Mouse (Mus musculus) ES-Bruce4 (cell line): Measurements from ENCODE around the gene Fam20c. TPM values are rescaled to one million over a fixed set of nuclear protein-coding genes. Genes with fewer than 3 reads are reported as not detected.
A peak's percentile ranks its signal among the peaks of the same experiment; 100 is the strongest.

Source experiments
- H3K27ac ChIP-seq: 2 replicates; pipeline ENCODE4 v1.5.1; 2012; ENCODE audit warnings: low read length, inconsistent platforms; ENCODE audit not compliant: insufficient read depth
- H3K27me3 ChIP-seq: 2 replicates; pipeline ENCODE4 v1.6.1; 2012; ENCODE audit warnings: mild to moderate bottlenecking, low read length, inconsistent platforms; ENCODE audit not compliant: control insufficient read depth, poor library complexity, insufficient read depth, severe bottlenecking
- H3K36me3 ChIP-seq: 2 replicates; pipeline ENCODE4 v1.6.1; 2012; ENCODE audit warnings: inconsistent platforms, mild to moderate bottlenecking, low read length, moderate library complexity; ENCODE audit not compliant: control insufficient read depth, poor library complexity, insufficient read depth, severe bottlenecking
- H3K4me1 ChIP-seq: one replicate; pipeline ENCODE4 v1.8.1; 2011; ENCODE audit warnings: low read length; ENCODE audit not compliant: control insufficient read depth, insufficient read depth
- H3K4me3 ChIP-seq: 2 replicates; pipeline ENCODE4 v1.5.1; 2011; ENCODE audit warnings: low read depth, mild to moderate bottlenecking, low read length
- H3K9ac ChIP-seq: 2 replicates; pipeline ENCODE4 v1.6.1; 2012; ENCODE audit warnings: low read depth, mild to moderate bottlenecking, inconsistent platforms; ENCODE audit not compliant: poor library complexity, severe bottlenecking
- H3K9me3 ChIP-seq: replicated peaks from 2 replicates; pipeline ENCODE4 v1.6.1; 2012; ENCODE audit warnings: mild to moderate bottlenecking, low read length, inconsistent platforms; ENCODE audit not compliant: control insufficient read depth, poor library complexity, insufficient read depth, severe bottlenecking
- CTCF ChIP-seq: IDR thresholded peaks from one replicate; pipeline ENCODE4 v1.8.1; 2011; ENCODE audit warnings: low read depth, low read length
- EP300 ChIP-seq: IDR thresholded peaks from 2 replicates; pipeline ENCODE4 v1.6.1; 2011; ENCODE audit warnings: low read depth, low read length; ENCODE audit not compliant: insufficient read depth
- POLR2A ChIP-seq: IDR thresholded peaks from one replicate; pipeline ENCODE4 v1.8.1; 2011; ENCODE audit warnings: low read length; ENCODE audit not compliant: insufficient read depth
- polyA plus RNA-seq: library from polyadenylated mRNA; stranded (reverse); fragments of >200 nt; gene quantifications from 2 replicates; pipeline ENCODE4 v1.2.4, GENCODE M21; 2011; ENCODE audit warnings: low read depth; ENCODE audit not compliant: missing spikeins, insufficient read depth, insufficient read length

Gene Fam20c
- polyA plus RNA-seq, 1 experiment = 0.88 TPM

GRCm38 (mm10) chr5:138851296-138851780 lies 97.0 kb downstream of the Fam20c start:
- no peaks in the 10 kb centered on the region for H3K9me3 ChIP-seq
- no peak overlapping the region for H3K4me3 ChIP-seq
- H3K36me3 ChIP-seq = no peaks in the 10 kb centered on the region
- no peak overlapping the region for H3K9ac ChIP-seq
- H3K4me1 ChIP-seq = no peaks in the 10 kb centered on the region
- H3K27me3 ChIP-seq = no peaks in the 10 kb centered on the region
- no peak overlapping the region for H3K27ac ChIP-seq
- no peak for TF ChIP-seq EP300
- TF ChIP-seq POLR2A = no peak
- TF ChIP-seq CTCF = no peak

- no peak for TF ChIP-seq EP300
- TF ChIP-seq CTCF = no peak
- no peak for TF ChIP-seq POLR2A
- Histone ChIP-seq H3K27me3 (no peaks in the 10 kb centered on the region), H3K4me1 (no peaks in the 10 kb centered on the region), H3K4me3 (no peak overlapping the region), H3K9me3 (no peaks in the 10 kb centered on the region), H3K9ac (no peak overlapping the region), H3K36me3 (no peaks in the 10 kb centered on the region), H3K27ac (no peak overlapping the region)
Measured at GRCm38 (mm10) chr5:138852151-138852550, 97.8 kb downstream of the Fam20c start.

- H3K9ac ChIP-seq = no peak overlapping the region
- H3K9me3 ChIP-seq = no peaks in the 10 kb centered on the region
- H3K4me3 ChIP-seq = no peak overlapping the region
- H3K36me3 ChIP-seq = no peaks in the 10 kb centered on the region
- H3K27me3 ChIP-seq = no peaks in the 10 kb centered on the region
- H3K4me1 ChIP-seq = no peaks in the 10 kb centered on the region
- no peak for TF ChIP-seq EP300
- no peak for TF ChIP-seq CTCF
- no peak for TF ChIP-seq POLR2A
- H3K27ac ChIP-seq = no peak overlapping the region
Measured at GRCm38 (mm10) chr5:138853349-138853748, 99.0 kb downstream of the Fam20c start.

GRCm38 (mm10) chr5:138857010-138857617 lies 102.8 kb downstream of the Fam20c start:
- no peak overlapping the region for H3K27ac ChIP-seq
- no peaks in the 10 kb centered on the region for H3K9me3 ChIP-seq
- no peak overlapping the region for H3K9ac ChIP-seq
- H3K4me1 ChIP-seq = no peaks in the 10 kb centered on the region
- H3K4me3 ChIP-seq = no peak overlapping the region
- no peaks in the 10 kb centered on the region for H3K27me3 ChIP-seq
- TF ChIP-seq EP300 (no peak), CTCF (peak; percentile 89)
- H3K36me3 ChIP-seq = no peaks in the 10 kb centered on the region

- H3K9ac ChIP-seq = no peak overlapping the region
- H3K36me3 ChIP-seq = no peaks in the 10 kb centered on the region
- no peaks in the 10 kb centered on the region for H3K4me1 ChIP-seq
- no peaks in the 10 kb centered on the region for H3K9me3 ChIP-seq
- TF ChIP-seq CTCF (no peak), EP300 (no peak), POLR2A (no peak)
- H3K27me3 ChIP-seq = no peaks in the 10 kb centered on the region
- no peak overlapping the region for H3K4me3 ChIP-seq
- H3K27ac ChIP-seq = no peak overlapping the region
Measured at GRCm38 (mm10) chr5:138857811-138858251, 103.5 kb downstream of the Fam20c start.

Other genes starting within 250 kb of the Fam20c start
- not detected in 2 replicates for gene 1700123K08Rik, start 189.8 kb upstream of the Fam20c start, polyA plus RNA-seq
- 19.3 and 20.5 TPM in 2 replicates for gene Zfp68, start 134.8 kb upstream of the Fam20c start, polyA plus RNA-seq
- gene A430033K04Rik, start 131.7 kb upstream of the Fam20c start, polyA plus RNA-seq = 3.5 and 3.7 TPM in 2 replicates
- not detected in 2 replicates for gene Gm5294, start 65.6 kb downstream of the Fam20c start, polyA plus RNA-seq
- gene Pdgfa, start 242.9 kb downstream of the Fam20c start, polyA plus RNA-seq = 48.7 and 49.5 TPM in 2 replicates